Mouse (Mus musculus) small intestine, adult 2 months (tissue): ENCODE data around the gene Zscan29. TPM values are rescaled to one million over a fixed set of nuclear protein-coding genes. Genes with fewer than 3 reads are reported as not detected.
A peak's percentile ranks its signal among the peaks of the same experiment; 100 is the strongest.

Experiments
- H3K27ac ChIP-seq: fragments of 200-500 bp; 2 replicates; pipeline ENCODE4 v1.5.1; 2012; ENCODE audit warnings: low read depth, low read length, control low read depth, inconsistent platforms; ENCODE audit not compliant: insufficient read depth
- H3K27me3 ChIP-seq: fragments of 200-500 bp; 2 replicates; pipeline ENCODE4 v1.6.1; 2012; ENCODE audit warnings: mild to moderate bottlenecking, moderate library complexity, low read length, inconsistent platforms; ENCODE audit not compliant: control insufficient read depth, insufficient read depth
- H3K36me3 ChIP-seq: fragments of 200-500 bp; 2 replicates; pipeline ENCODE4 v1.6.1; 2012; ENCODE audit warnings: mild to moderate bottlenecking, low read length, control low read depth, inconsistent platforms; ENCODE audit not compliant: control insufficient read depth, insufficient read depth
- H3K4me1 ChIP-seq: fragments of 200-500 bp; 2 replicates; pipeline ENCODE4 v1.6.1; 2012; ENCODE audit warnings: low read length, inconsistent platforms, mixed read lengths; ENCODE audit not compliant: control insufficient read depth, insufficient read depth, insufficient read length
- H3K4me3 ChIP-seq: fragments of 200-500 bp; 2 replicates; pipeline ENCODE4 v1.5.1; 2012; ENCODE audit warnings: low read depth, mild to moderate bottlenecking, control low read depth, inconsistent platforms, low read length, moderate library complexity
- CTCF ChIP-seq: fragments of 200-500 bp; IDR thresholded peaks from 2 replicates; pipeline ENCODE4 v1.5.1; 2012; ENCODE audit warnings: low read depth, mild to moderate bottlenecking, control low read depth, inconsistent platforms, low read length, moderate library complexity, mixed read lengths; ENCODE audit not compliant: insufficient replicate concordance, insufficient read length; ENCODE audit errors: extremely low read depth
- POLR2A ChIP-seq: fragments of 200-500 bp; IDR thresholded peaks from 2 replicates; pipeline ENCODE4 v1.6.1; 2012; ENCODE audit warnings: low read depth, mild to moderate bottlenecking, control low read depth, inconsistent platforms, low read length, moderate library complexity
- WGBS: fragments of 180-500 bp; shearing (Covaris S2); methylation state at CpG from one replicate; pipeline ENCODE4 v1.1.7; 2018; 5-methylcytosine and 5-hydroxymethylcytosine counted together
- polyA plus RNA-seq: library from polyadenylated mRNA; depleted of rRNA; stranded (reverse); fragments of >200 nt; gene quantifications from 2 replicates; pipeline ENCODE4 v1.2.3, GENCODE M21; 2012

Zscan29 gene
- polyA plus RNA-seq, 1 experiment = 2.5 TPM

- peaks cover 67% of the 10 kb centered on the region for H3K36me3 ChIP-seq
- TF ChIP-seq CTCF = no peak
- no peak for TF ChIP-seq POLR2A
- no peak overlapping the region for H3K27ac ChIP-seq
- H3K27me3 ChIP-seq = no peaks in the 10 kb centered on the region
- no peak overlapping the region for H3K4me3 ChIP-seq
- WGBS = 76% methylated on average over 1 of the region's 1 CpGs
- H3K4me1 ChIP-seq = no peaks in the 10 kb centered on the region
These were observed 17.6 kb upstream of the Zscan29 start for GRCm38 (mm10) chr2:121188530-121188929.

DNA sequence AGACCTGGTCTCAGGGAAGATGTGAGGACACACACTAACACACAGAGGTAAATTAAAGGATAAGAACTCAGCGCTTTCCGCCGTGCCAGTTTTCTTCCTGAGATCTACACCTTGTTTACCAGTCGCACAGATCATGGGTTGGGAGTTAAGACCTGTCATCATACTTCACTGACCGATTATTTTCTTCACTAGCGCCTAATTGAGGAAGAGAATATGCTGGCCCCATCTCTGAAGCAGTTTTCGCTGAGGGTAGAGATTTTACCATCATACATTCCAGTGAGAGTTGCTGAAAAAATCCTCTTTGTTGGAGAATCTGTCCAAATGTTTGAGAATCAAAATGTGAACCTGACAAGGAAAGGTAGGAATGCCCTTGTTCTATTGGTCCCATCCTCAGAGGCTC, 13.2 kb upstream of the Zscan29 start:
- Histone ChIP-seq H3K27me3 (no peaks in the 10 kb centered on the region), H3K36me3 (peaks cover 50% of the 10 kb centered on the region), H3K27ac (no peak overlapping the region), H3K4me1 (no peaks in the 10 kb centered on the region), H3K4me3 (no peak overlapping the region)
- TF ChIP-seq POLR2A (no peak), CTCF (no peak)
- 94% methylated on average over 7 of the region's 7 CpGs for whole genome bisulfite sequencing

DNA sequence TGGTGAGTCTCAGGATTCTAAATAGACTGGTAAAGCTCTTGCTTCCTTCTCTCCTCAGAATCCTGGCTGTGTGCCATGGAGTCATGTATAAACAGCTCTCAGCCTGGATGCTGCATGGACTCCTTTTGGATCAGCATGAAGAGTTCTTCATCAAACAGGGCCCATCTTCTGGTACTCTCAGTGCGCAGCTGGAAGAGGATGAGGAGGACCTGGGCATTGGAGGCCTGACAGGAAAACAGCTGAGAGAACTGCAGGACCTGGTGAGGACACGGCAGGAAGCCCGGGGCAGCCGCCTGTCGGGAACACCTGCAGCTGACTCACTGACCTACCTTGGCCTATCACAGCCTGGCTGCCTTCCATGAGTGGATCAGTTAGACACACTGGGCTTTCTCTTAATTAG, 12.5 kb upstream of the Zscan29 start:
- no peak for TF ChIP-seq POLR2A
- no peak for TF ChIP-seq CTCF
- H3K27ac ChIP-seq = no peak overlapping the region
- 36% methylated on average over 5 of the region's 5 CpGs for WGBS
- peaks cover 47% of the 10 kb centered on the region for H3K36me3 ChIP-seq
- no peak overlapping the region for H3K4me3 ChIP-seq
- no peaks in the 10 kb centered on the region for H3K4me1 ChIP-seq
- H3K27me3 ChIP-seq = no peaks in the 10 kb centered on the region

- Histone ChIP-seq H3K4me3 (no peak overlapping the region), H3K36me3 (peaks cover 43% of the 10 kb centered on the region), H3K27me3 (no peaks in the 10 kb centered on the region), H3K27ac (no peak overlapping the region), H3K4me1 (no peaks in the 10 kb centered on the region)
- no peak for TF ChIP-seq POLR2A
- TF ChIP-seq CTCF = peak; percentile 23; the same call in 1 of the 2 replicates
- WGBS = 94% methylated on average over 3 of the region's 3 CpGs
These were observed 8.0 kb upstream of the Zscan29 start for GRCm38 (mm10) chr2:121178828-121179479.

DNA sequence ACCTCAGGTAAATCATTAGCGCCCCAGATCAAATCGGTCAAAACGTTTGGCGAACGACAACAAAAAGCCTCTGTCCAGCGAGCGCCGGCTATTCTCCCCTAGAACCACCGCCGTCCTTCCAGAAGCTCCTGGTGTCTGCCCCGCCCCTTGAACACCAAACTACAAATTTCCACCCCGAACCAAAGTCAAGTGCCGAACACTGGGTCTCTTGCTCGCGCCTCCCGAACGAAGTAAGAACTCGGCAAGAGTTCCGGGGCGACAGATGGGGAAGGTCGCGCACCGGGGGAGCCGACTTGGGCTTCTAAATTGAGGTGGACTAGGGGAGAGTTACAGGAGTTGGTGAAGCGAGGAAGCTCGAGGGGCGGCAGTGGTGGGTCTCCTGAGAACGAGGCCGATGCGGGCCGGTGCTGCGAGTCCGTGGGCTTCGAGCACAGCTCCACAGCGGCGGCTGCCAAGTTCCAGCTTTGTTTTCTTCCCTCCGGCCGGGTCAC, 399 bp downstream of the Zscan29 start, which contains the start of gene Tubgcp4:
Gene Tubgcp4, plus strand, starts transcription at position 174 of the 491 bp plus-strand sequence.
- under 1% methylated on average over 38 of the region's 38 CpGs for WGBS
- H3K4me1 ChIP-seq = peaks cover 10% of the 10 kb centered on the region; the same call in 1 of the 2 replicates
- TF ChIP-seq CTCF (no peak), POLR2A (no peak)
- peak within 1 kb of the TSS; percentile 77 for H3K27ac ChIP-seq
- H3K36me3 ChIP-seq = peaks cover 17% of the 10 kb centered on the region
- H3K27me3 ChIP-seq = no peaks in the 10 kb centered on the region
- peak within 1 kb of the TSS; percentile 78 for H3K4me3 ChIP-seq

GRCm38 (mm10) chr2:121169902-121170301, 1.0 kb downstream of the Zscan29 start:
- TF ChIP-seq POLR2A (no peak), CTCF (no peak)
- no peaks in the 10 kb centered on the region for H3K27me3 ChIP-seq
- peak overlapping the region; percentile 78 for H3K4me3 ChIP-seq
- 0 out of 2 replicates have a peak overlapping the region, but pooled peaks have one; percentile 77 for H3K27ac ChIP-seq
- H3K36me3 ChIP-seq = peaks cover 16% of the 10 kb centered on the region
- peaks cover 10% of the 10 kb centered on the region; the same call in 1 of the 2 replicates for H3K4me1 ChIP-seq
- under 1% methylated on average over 9 of the region's 9 CpGs for WGBS

DNA sequence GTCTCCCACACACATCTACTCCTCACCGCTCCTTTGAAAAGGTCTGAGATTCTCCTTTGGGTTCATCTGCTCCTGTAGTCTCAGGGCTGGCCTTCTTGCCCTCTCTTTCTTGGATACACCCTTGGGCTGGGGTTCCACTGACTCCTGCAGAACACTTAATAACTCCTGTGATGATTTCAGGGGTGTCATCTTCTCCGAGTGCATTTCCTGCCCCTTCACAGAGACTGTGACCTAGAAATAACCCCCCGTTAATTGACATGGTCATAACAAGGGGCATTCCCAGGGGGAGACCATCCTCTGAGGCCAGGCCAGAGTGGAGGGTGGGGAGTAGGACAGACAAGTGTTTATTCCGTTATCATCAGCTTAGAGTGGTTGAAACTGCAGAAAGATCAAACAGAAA, 1.8 kb downstream of the Zscan29 start:
- Histone ChIP-seq H3K36me3 (peaks cover 14% of the 10 kb centered on the region), H3K4me1 (peaks cover 10% of the 10 kb centered on the region; the same call in 1 of the 2 replicates), H3K27me3 (no peaks in the 10 kb centered on the region), H3K4me3 (peak overlapping the region; percentile 19), H3K27ac (no peak overlapping the region)
- TF ChIP-seq POLR2A (no peak), CTCF (no peak)
- 33% methylated on average over 4 of the region's 4 CpGs for WGBS

DNA sequence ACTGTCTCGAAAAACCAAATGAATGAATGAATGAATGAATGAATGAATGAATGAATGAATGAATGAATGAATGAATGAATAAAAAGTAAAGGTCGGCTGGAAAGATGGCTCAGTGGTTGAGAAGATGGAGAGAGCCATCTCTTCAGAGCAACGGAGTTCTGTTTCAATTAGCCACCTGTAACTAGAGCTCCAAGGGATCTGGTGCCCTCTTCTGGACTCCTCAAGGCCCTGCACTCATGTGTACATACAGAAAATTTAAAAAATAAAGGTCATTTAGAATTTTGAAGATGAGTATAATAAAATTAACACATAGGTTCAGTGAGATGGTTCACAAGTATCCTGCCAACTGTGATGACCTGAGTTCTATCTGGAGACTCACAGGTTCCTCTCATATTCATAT, 17.8 kb downstream of the Zscan29 start:
- no peak overlapping the region for H3K27ac ChIP-seq
- H3K4me3 ChIP-seq = no peak overlapping the region
- H3K36me3 ChIP-seq = peaks cover 27% of the 10 kb centered on the region
- 93% methylated on average over 3 of the region's 3 CpGs for WGBS
- TF ChIP-seq POLR2A = no peak
- TF ChIP-seq CTCF = no peak
- no peaks in the 10 kb centered on the region for H3K4me1 ChIP-seq
- no peaks in the 10 kb centered on the region for H3K27me3 ChIP-seq
